Mouse (Mus musculus) natural killer cell, adult 2 months (primary cell): ENCODE measurements at regions not wholly inside any gene's neighbourhood (a gene's known extent, or its start where the extent isn't known, plus 50 kb on each side); places are given as distances from the start of the nearest gene placed in this dataset.

Source experiments
- DNase-seq, 2 experiments: peaks; one replicate each; pipeline ENCODE4 v3.0.0; 2022; ENCODE audit warnings: low spot score in 2 of 2

- no peak for DNase-seq
Observed at GRCm38 (mm10) chr6:117788580-117789540, 52.1 kb upstream of the Zfp637 start.

- DNase-seq: no peak
Observed at GRCm38 (mm10) chr6:117790581-117790980, 50.4 kb upstream of the Zfp637 start.
